Mouse (Mus musculus): ENCODE results near the gene Gpld1.

GRCm38 (mm10) chr13:24965846-24966201 lies 22.9 kb downstream of the Gpld1 start:
- TF ChIP-seq CTCF (IDR thresholded peaks at IDR 0.05; ENCODE audit: control insufficient read depth, insufficient read depth, insufficient read length) (no peak), MAX (IDR thresholded peaks at IDR 0.05) (no peak), USF1 (IDR thresholded peaks at IDR 0.05; ENCODE audit: low read depth) (no peak), CEBPB (IDR thresholded peaks at IDR 0.05; ENCODE audit: low read depth) (no peak), MYOD1 (IDR thresholded peaks at IDR 0.05; ENCODE audit: control insufficient read depth, insufficient read length, low read depth) (no peak), MYOG (IDR thresholded peaks at IDR 0.05; ENCODE audit: control insufficient read depth, extremely low read depth, insufficient read length) (no peak), FOSL1 (IDR thresholded peaks at IDR 0.05; ENCODE audit: insufficient read depth, low read length, poor library complexity, severe bottlenecking) (no peak)
